Mouse (Mus musculus) liver, embryonic 14.5 days (tissue): ENCODE data around the gene Rps19bp1.
A peak's percentile ranks its signal among the peaks of the same experiment; 100 is the strongest.

ENCODE experiments used
- CTCF ChIP-seq: IDR thresholded peaks from 2 replicates; pipeline ENCODE4 v1.5.1; 2016; ENCODE audit warnings: antibody characterized with exemption, low read depth, control low read depth
- EP300 ChIP-seq: IDR thresholded peaks from 2 replicates; pipeline ENCODE4 v1.6.1; 2016; ENCODE audit warnings: antibody characterized with exemption, low read depth

DNA sequence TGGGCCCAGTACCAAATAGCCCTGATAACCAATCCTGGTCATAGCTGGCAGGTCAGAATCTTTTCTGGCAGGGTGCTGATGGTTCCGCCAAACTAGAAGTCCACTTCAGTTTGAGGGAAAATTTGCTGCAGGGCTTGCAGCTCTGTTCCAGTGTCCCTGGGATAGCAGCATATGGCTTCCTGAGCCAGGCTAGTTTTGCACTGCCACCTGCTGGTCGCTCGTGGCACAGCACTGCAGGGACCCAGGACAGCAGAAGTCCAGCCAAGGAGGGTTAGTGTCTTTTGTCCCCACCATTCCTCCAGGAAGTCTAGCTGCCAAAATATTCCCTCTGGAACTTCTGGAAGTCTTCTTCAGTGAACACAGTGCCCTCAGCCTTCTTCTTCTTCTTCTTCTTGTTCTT, 3.4 kb downstream of the Rps19bp1 start:
- TF ChIP-seq CTCF (peak; percentile 99), EP300 (no peak)
